Mouse (Mus musculus): ENCODE data around the gene Gripap1. TPM values are rescaled to one million over a fixed set of nuclear protein-coding genes. Genes with fewer than 3 reads are reported as not detected.
A peak's percentile ranks its signal among the peaks of the same experiment; 100 is the strongest.

Gripap1 gene
- polyA plus RNA-seq, 1 experiment from 2014 or later = 76.5 TPM

MicroRNAs within 50 kb of the gene (microRNA counts, 519-probe panel; counts per million panel counts)
- 4,114 counts per million, percentile 77 among the panel's probes with 10 or more counts for microRNA mmu-miR-1198

Small RNA genes lying within 50 kb of the gene (microRNA-seq; reads per million reads assigned to microRNA genes)
- 58.4 reads per million, percentile 48 among the genes with 10 or more reads in this experiment for gene Mir1198

Other genes with a start within 250 kb of the Gripap1 start
- gene Foxp3, start 216.1 kb upstream of the Gripap1 start, polyA plus RNA-seq (2015; fragmentation: Nextera tagmentation; extraction: Ambion mirVana) = 0.11 and 0.30 TPM in 2 replicates
- gene Ppp1r3f, start 215.5 kb upstream of the Gripap1 start, polyA plus RNA-seq (2015; fragmentation: Nextera tagmentation; extraction: Ambion mirVana) = 4.3 and 5.1 TPM in 2 replicates
- gene Ccdc22, start 184.2 kb upstream of the Gripap1 start, polyA plus RNA-seq (2015; fragmentation: Nextera tagmentation; extraction: Ambion mirVana) = 30.4 and 30.8 TPM in 2 replicates
- gene Cacna1f, start 182.7 kb upstream of the Gripap1 start, polyA plus RNA-seq (2015; fragmentation: Nextera tagmentation; extraction: Ambion mirVana) = 0.17 TPM in 1 of 2 replicates, not detected in the other
- 87.9 and 88.4 TPM in 2 replicates for gene Syp, start 151.3 kb upstream of the Gripap1 start, polyA plus RNA-seq (2015; fragmentation: Nextera tagmentation; extraction: Ambion mirVana)
- 1.1 and 1.2 TPM in 2 replicates for gene Prickle3, start 132.5 kb upstream of the Gripap1 start, polyA plus RNA-seq (2015; fragmentation: Nextera tagmentation; extraction: Ambion mirVana)
- gene Plp2, start 118.4 kb upstream of the Gripap1 start, polyA plus RNA-seq (2015; fragmentation: Nextera tagmentation; extraction: Ambion mirVana) = 20.3 and 22.2 TPM in 2 replicates
- gene Magix, start 108.5 kb upstream of the Gripap1 start, polyA plus RNA-seq (2015; fragmentation: Nextera tagmentation; extraction: Ambion mirVana) = 0.06 and 0.09 TPM in 2 replicates
- gene Gpkow, start 92.6 kb upstream of the Gripap1 start, polyA plus RNA-seq (2015; fragmentation: Nextera tagmentation; extraction: Ambion mirVana) = 45.1 and 45.6 TPM in 2 replicates
- 31.8 and 34.9 TPM in 2 replicates for gene Wdr45, start 75.4 kb upstream of the Gripap1 start, polyA plus RNA-seq (2015; fragmentation: Nextera tagmentation; extraction: Ambion mirVana)
- gene Gm45208, start 67.5 kb upstream of the Gripap1 start, polyA plus RNA-seq (2015; fragmentation: Nextera tagmentation; extraction: Ambion mirVana) = not detected in 2 replicates
- 110 and 111 TPM in 2 replicates for gene Praf2, start 61.3 kb upstream of the Gripap1 start, polyA plus RNA-seq (2015; fragmentation: Nextera tagmentation; extraction: Ambion mirVana)
- 46.0 and 51.0 TPM in 2 replicates for gene Ccdc120, start 38.9 kb upstream of the Gripap1 start, polyA plus RNA-seq (2015; fragmentation: Nextera tagmentation; extraction: Ambion mirVana)
- 25.3 and 30.4 TPM in 2 replicates for gene Tfe3, start 27.2 kb upstream of the Gripap1 start, polyA plus RNA-seq (2015; fragmentation: Nextera tagmentation; extraction: Ambion mirVana)
- 1.4 and 2.1 TPM in 2 replicates for gene Kcnd1, start 32.5 kb downstream of the Gripap1 start, polyA plus RNA-seq (2015; fragmentation: Nextera tagmentation; extraction: Ambion mirVana)
- 46.4 and 53.2 TPM in 2 replicates for gene Otud5, start 51.6 kb downstream of the Gripap1 start, polyA plus RNA-seq (2015; fragmentation: Nextera tagmentation; extraction: Ambion mirVana)
- 20.8 and 21.9 TPM in 2 replicates for gene Pim2, start 88.5 kb downstream of the Gripap1 start, polyA plus RNA-seq (2015; fragmentation: Nextera tagmentation; extraction: Ambion mirVana)
- gene Slc35a2, start 94.3 kb downstream of the Gripap1 start, polyA plus RNA-seq (2015; fragmentation: Nextera tagmentation; extraction: Ambion mirVana) = 34.6 and 41.5 TPM in 2 replicates
- gene Pqbp1, start 109.5 kb downstream of the Gripap1 start, polyA plus RNA-seq (2015; fragmentation: Nextera tagmentation; extraction: Ambion mirVana) = 216 and 236 TPM in 2 replicates
- 171 and 173 TPM in 2 replicates for gene Timm17b, start 109.6 kb downstream of the Gripap1 start, polyA plus RNA-seq (2015; fragmentation: Nextera tagmentation; extraction: Ambion mirVana)
- not detected in 2 replicates for gene Gm10491, start 118.1 kb downstream of the Gripap1 start, polyA plus RNA-seq (2015; fragmentation: Nextera tagmentation; extraction: Ambion mirVana)
- not detected in 2 replicates for gene Gm10490, start 119.8 kb downstream of the Gripap1 start, polyA plus RNA-seq (2015; fragmentation: Nextera tagmentation; extraction: Ambion mirVana)
- 164 and 172 TPM in 2 replicates for gene Pcsk1n, start 130.1 kb downstream of the Gripap1 start, polyA plus RNA-seq (2015; fragmentation: Nextera tagmentation; extraction: Ambion mirVana)
- gene Eras, start 138.8 kb downstream of the Gripap1 start, polyA plus RNA-seq (2015; fragmentation: Nextera tagmentation; extraction: Ambion mirVana) = 0.24 TPM in 1 of 2 replicates, not detected in the other
- 76.7 and 78.2 TPM in 2 replicates for gene Hdac6, start 158.1 kb downstream of the Gripap1 start, polyA plus RNA-seq (2015; fragmentation: Nextera tagmentation; extraction: Ambion mirVana)
- 0.24 and 0.31 TPM in 2 replicates for gene Gata1, start 188.3 kb downstream of the Gripap1 start, polyA plus RNA-seq (2015; fragmentation: Nextera tagmentation; extraction: Ambion mirVana)
- gene Glod5, start 228.7 kb downstream of the Gripap1 start, polyA plus RNA-seq (2015; fragmentation: Nextera tagmentation; extraction: Ambion mirVana) = 0.26 TPM in 1 of 2 replicates, not detected in the other